Mouse (Mus musculus): ENCODE data around the gene Mesd.
A peak's percentile ranks its signal among the peaks of the same experiment; 100 is the strongest.
"Not testable (repeated sequence)": the region's sequence is repeated elsewhere in the genome, so short reads cannot be mapped to it uniquely, and the experiment has no call there.

The Mesd gene

DNA sequence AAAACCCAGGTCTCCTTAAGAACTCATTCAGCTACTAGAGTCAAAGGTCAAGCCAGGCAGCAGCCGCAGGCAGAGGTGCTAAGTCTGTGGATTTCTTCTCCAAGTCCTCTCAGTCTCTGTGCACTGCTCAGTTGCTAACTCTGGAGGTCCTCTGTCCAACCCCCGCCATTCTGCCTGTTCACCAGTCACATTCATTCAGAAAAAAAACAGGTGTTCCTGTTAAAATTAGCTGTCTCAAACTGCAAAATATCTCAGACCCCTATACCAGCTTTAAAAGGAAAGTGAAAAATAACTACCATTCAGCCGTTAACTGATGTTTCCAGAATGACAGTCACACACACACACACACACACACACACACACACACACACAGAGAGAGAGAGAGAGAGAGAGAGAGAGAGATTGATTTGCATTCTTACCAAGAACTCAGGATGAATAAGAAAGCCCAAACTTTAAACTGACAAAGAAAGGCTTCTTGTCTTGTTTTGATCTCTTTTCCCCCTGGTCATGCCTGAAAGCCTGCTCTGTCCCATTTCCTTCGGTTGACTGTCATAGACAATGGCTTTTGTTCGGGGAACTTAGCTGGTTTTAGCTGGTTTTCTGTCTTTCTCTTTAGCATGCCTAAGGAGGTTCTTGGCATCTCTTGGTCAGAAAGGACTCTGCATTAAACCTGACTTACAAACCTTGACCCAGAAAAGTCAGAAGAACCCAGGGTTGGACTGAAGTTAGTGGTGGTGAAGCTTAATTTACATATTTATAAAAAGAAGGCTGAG, 5.4 kb upstream of the Mesd start:
- DNase-seq (ENCODE audit: low read depth), result no peak

DNA sequence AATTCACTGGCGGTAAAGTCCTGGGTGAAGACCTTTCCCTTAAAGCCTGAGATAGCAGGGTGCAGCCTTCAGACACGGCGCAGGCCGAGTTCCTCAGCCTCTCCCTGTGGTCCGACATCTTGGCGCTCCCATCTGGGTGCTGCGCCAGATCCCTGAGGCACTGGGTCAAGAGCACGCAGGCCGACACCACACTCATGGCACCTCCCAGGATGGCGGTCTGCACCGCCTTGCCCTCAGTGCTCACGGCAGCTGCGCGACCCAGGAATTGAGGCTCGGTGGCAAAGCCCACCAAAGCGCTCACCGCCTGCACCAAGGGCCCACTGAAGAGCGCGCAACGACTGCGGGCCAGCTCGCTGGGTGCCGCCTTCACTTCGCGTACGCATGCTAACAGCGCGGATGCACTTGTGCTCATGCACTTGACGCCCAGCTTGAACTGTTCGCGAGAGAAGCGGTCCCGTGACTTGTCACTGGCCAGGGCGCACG, 2.1 kb upstream of the Mesd start:
- no peak for DNase-seq (ENCODE audit: low read depth)

- peak; percentile 72 for DNase-seq (ENCODE audit: low read depth)
Measured at GRCm38 (mm10) chr7:83882633-83883275, 1.5 kb upstream of the Mesd start.

- peak; percentile 86 for DNase-seq (ENCODE audit: low read depth)
Measured at GRCm38 (mm10) chr7:83883276-83884020, 818 bp upstream of the Mesd start.

- no peak for DNase-seq (ENCODE audit: low read depth)
Measured at GRCm38 (mm10) chr7:83884921-83885532, 761 bp downstream of the Mesd start.

DNA sequence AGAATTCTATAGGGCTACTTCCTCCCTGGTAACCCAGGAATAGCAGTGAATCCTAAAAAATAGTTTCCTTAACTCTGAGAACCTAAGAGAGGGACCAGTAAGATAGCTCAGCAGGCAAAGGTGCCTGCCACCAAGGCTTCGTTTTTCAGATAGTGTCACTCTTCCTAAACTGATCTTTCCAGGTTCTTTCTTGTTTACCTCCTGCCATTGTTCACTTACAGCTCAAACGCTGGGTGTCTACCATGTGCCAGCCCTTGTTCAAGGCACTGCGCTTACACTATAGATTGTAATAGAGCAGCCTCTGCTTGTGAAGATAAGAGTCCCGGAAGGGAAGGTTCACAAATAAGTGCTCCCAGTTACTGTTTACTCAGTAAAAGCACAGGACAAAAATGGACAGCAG, 1.6 kb downstream of the Mesd start:
- no peak for DNase-seq (ENCODE audit: low read depth)

DNA sequence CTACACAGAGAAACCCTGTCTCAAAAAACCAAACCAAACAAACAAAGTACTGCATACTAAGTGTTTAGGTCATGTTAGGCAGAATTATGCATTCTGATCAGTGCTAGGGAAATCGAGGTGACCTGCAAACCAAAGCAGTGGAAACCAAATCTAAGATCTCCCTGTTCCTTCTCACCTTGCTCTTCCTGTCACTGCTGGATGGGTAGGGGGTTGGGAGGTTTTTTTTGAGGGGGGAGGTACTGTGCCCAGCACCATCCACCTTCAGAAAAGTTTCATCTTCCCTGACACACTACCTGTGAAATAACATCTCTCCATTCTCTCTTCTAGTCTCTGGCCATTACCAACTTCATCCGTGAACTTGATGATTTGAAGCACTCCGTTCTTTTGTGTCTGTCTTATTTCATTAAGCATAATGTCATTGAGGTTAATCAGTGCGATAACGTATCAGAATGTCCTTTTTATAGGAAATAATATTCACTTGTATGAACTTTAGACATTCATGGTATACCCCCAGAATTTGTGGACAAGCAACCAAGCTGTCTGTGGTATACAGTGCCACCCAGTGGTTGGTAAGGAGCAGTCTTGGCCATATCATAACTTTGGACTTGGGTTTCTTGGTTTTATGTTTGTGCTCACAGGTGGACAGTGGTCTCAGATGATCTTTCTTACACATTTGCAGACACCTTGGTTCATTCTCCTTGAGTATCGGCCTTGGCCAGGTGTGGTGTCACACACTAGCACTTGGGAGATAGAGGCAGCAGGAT, 2.3 kb downstream of the Mesd start:
- DNase-seq (ENCODE audit: low read depth), result peak; percentile 66

GRCm38 (mm10) chr7:83889383-83889782, 5.1 kb downstream of the Mesd start:
- DNase-seq (ENCODE audit: low read depth), result peak; percentile 86

DNA sequence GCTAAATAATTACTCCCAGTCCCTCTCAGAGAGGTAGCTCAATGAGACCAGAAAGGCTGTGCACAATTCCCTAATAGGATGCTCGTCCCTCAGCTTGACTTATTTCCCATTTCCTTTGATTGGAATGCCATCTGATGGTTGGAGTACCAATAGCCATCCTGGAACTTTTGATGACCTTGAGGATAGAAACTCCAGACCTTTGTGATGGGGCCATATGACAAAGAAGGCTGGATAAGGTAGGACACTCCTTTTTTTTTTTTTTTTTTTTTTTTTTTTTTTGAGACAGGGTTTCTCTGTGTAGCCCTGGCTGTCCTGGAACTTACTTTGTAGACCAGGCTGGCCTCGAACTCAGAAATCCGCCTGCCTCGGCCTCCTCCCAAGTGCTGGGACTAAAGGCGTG, 5.7 kb downstream of the Mesd start:
- not testable (repeated sequence) for DNase-seq (ENCODE audit: low read depth)

DNA sequence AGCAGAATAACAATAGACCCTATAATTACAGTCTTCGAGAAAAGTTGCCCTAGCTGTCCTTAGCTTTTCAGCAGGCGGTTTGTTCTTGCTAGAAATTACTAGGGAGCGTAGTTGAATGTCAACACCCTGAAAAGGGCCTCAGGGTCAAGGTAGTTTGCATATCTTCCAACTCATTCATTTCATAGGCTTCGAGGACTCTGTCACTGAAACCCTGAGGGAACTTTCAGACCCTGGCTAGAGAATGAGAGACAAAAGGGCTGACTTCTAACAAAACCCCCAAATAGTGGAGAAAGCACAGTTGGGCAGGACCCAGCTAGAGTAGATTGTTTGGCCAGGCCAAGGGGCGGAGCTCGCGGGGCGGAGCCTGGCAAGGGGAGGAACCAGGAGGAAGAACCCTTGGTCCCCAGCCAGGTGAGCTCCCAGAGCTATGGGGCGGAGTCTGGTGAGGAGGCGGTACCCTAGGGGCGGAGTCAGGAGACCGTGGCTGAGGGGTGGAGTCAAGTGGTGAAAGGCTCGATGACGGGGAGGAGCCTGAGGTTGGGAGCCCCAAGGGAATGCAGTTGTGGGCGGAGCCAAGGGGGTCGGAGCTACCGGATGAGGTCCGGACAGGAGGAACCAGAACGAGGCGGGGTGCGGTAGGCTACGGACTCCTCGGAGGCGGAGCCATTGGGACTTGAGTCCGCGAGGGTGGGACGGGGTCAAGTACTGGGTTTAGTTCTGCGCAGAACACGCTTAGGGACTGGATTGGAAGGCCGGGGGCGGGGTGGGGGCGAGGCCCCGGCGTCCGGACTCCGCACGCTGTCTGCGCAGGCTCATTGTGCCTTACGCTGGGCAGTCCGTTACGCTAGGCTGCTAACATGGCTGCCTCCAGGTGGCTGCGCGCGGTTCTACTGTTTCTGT, 7.4 kb downstream of the Mesd start:
- peak; percentile 100 for DNase-seq (ENCODE audit: low read depth)

- DNase-seq (ENCODE audit: low read depth), result peak; percentile 37
Measured at GRCm38 (mm10) chr7:83892333-83892669, 8.0 kb downstream of the Mesd start.

DNA sequence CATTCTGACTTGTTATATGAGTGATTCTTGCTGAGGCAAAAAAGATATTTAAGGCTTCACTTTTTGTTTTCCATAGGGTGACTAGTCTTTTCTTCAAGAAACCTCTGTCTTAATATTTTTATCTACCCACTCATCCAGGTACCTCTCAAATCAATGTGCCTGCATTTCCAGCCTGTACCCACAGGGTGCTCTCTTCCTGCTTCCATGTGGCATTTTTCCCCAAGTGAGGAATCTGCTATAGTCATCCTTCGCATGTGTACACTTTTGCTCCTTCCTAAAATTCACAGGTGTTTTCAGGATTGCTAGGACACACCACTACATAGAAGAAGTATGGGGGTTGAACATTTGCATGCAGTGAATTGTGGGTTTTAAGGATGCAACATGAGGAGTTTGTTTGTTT, 10.1 kb downstream of the Mesd start:
- no peak for DNase-seq (ENCODE audit: low read depth)

DNA sequence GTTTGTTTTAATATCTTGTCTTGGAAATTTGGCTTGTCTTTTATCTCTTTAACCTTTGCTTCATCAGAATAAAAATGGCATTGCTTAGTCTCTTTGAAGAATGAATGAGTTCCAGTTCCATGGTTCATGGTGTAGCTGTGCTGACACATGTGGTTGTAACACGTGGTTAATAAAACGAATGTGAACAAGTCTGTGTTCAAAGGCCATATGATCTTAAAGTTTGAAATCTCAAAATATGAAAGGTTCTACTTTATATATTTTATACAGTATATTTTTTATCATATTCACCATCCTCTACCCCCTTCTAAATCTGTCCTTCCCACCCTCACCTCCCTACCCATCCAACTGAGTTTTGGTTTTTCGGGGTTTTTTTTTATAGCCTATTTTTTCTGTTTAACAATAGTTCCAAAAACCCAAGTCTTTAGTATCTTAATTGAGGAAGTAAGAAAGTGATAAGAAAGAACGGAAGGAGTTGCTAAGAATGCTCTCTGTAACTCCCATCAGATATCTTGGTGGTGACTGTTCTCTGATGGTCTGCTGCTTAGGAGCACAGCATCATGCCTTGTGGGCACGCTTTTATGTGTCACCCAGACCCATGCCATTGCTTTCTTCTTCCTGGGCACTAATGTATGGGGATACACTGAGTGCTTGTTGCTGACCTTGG, 11.9 kb downstream of the Mesd start:
- DNase-seq (ENCODE audit: low read depth), result no peak

GRCm38 (mm10) chr7:83898267-83898666, 14.0 kb downstream of the Mesd start:
- no peak for DNase-seq (ENCODE audit: low read depth)

- DNase-seq (ENCODE audit: low read depth), result no peak
Measured at GRCm38 (mm10) chr7:83900519-83900918, 16.3 kb downstream of the Mesd start.

DNA sequence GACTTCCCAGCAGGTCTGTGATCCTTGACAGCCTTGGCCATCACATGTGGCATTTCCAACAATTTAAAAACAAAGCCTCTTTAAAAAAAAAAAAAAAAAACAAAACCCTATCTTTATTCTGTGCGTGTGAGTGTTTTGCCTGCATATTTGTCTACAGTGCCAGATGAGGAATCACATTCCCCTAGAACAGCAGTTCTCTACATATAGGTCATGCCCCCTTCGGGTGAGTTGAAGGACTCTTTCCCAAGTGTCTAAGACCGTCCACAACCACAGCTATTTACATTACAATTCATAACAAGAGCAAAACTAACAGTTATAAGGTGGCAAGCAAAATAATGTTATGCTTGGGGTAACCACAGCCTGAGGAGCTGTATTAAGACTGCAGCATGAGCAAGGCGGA, 17.2 kb downstream of the Mesd start:
- DNase-seq (ENCODE audit: low read depth), result no peak

GRCm38 (mm10) chr7:83902296-83903145, 18.3 kb downstream of the Mesd start:
- DNase-seq (ENCODE audit: low read depth), result no peak

- DNase-seq (ENCODE audit: low read depth), result no peak
Measured at GRCm38 (mm10) chr7:83904831-83905230, 20.6 kb downstream of the Mesd start.

- DNase-seq (ENCODE audit: low read depth), result no peak
Measured at GRCm38 (mm10) chr7:83911909-83912308, 27.6 kb downstream of the Mesd start.
